Mouse (Mus musculus) kidney, adult 9 months (tissue): ENCODE measurements around the gene Crocc.

ENCODE experiments used
- DNase-seq: peaks from one replicate; pipeline ENCODE4 v3.0.0; 2022

Gene Crocc

GRCm38 (mm10) chr4:141020220-141020619, 40.1 kb downstream of the Crocc start:
- DNase-seq = no peak

GRCm38 (mm10) chr4:141017657-141018436, 42.5 kb downstream of the Crocc start:
- no peak for DNase-seq

GRCm38 (mm10) chr4:141016311-141016710, 44.0 kb downstream of the Crocc start:
- DNase-seq = no peak

- DNase-seq = no peak
These were observed 45.0 kb downstream of the Crocc start for GRCm38 (mm10) chr4:141015356-141015755.

GRCm38 (mm10) chr4:141014856-141015255, 45.5 kb downstream of the Crocc start:
- DNase-seq = no peak

- no peak for DNase-seq
These were observed 46.2 kb downstream of the Crocc start for GRCm38 (mm10) chr4:141014114-141014513.

GRCm38 (mm10) chr4:141012558-141012957, 47.8 kb downstream of the Crocc start:
- no peak for DNase-seq

- no peak for DNase-seq
These were observed 48.6 kb downstream of the Crocc start for GRCm38 (mm10) chr4:141011556-141012328.

GRCm38 (mm10) chr4:141010941-141011429, 49.4 kb downstream of the Crocc start:
- peak; percentile 33 for DNase-seq

GRCm38 (mm10) chr4:141010526-141010925, 49.8 kb downstream of the Crocc start:
- no peak for DNase-seq

GRCm38 (mm10) chr4:141010118-141010517, 50.2 kb downstream of the Crocc start, which contains the start of gene Mfap2:
Gene Mfap2, plus strand, starts transcription at chr4:141010418.
- no peak for DNase-seq

- DNase-seq = peak; percentile 60
These were observed 52.3 kb downstream of the Crocc start for GRCm38 (mm10) chr4:141008028-141008427.

- DNase-seq = peak; percentile 35
These were observed 54.4 kb downstream of the Crocc start for GRCm38 (mm10) chr4:141005983-141006382.

GRCm38 (mm10) chr4:140996812-140997211, 63.5 kb downstream of the Crocc start:
- DNase-seq = no peak

- DNase-seq = no peak
These were observed 64.5 kb downstream of the Crocc start for GRCm38 (mm10) chr4:140995811-140996210.

GRCm38 (mm10) chr4:140993846-140994245, 66.5 kb downstream of the Crocc start:
- no peak for DNase-seq

GRCm38 (mm10) chr4:140992215-140992614, 68.1 kb downstream of the Crocc start:
- no peak for DNase-seq

- DNase-seq = no peak
These were observed 70.9 kb downstream of the Crocc start for GRCm38 (mm10) chr4:140989447-140989846.

GRCm38 (mm10) chr4:140988706-140989290, 71.6 kb downstream of the Crocc start:
- no peak for DNase-seq

- DNase-seq = no peak
These were observed 72.9 kb downstream of the Crocc start for GRCm38 (mm10) chr4:140987476-140987875.

- DNase-seq = peak; percentile 88
These were observed 73.5 kb downstream of the Crocc start, which contains the start of gene Atp13a2 for GRCm38 (mm10) chr4:140986711-140987395. Gene Atp13a2, plus strand, starts transcription at chr4:140986873.

GRCm38 (mm10) chr4:140986024-140986710, 74.2 kb downstream of the Crocc start:
- no peak for DNase-seq
